Mouse (Mus musculus) small intestine, adult 2 months (tissue): Measurements from ENCODE around the gene Ppp4r4.

Source experiments
- CTCF ChIP-seq: fragments of 200-500 bp; IDR thresholded peaks from 2 replicates; pipeline ENCODE4 v1.5.1; 2012; ENCODE audit warnings: low read depth, mild to moderate bottlenecking, control low read depth, inconsistent platforms, low read length, moderate library complexity, mixed read lengths; ENCODE audit not compliant: insufficient replicate concordance, insufficient read length; ENCODE audit errors: extremely low read depth
- POLR2A ChIP-seq: fragments of 200-500 bp; IDR thresholded peaks from 2 replicates; pipeline ENCODE4 v1.6.1; 2012; ENCODE audit warnings: low read depth, mild to moderate bottlenecking, control low read depth, inconsistent platforms, low read length, moderate library complexity

GRCm38 (mm10) chr12:103659171-103659570 is 127.1 kb downstream of the Ppp4r4 start:
- TF ChIP-seq POLR2A (no peak), CTCF (no peak)
